Mouse (Mus musculus): Measurements from ENCODE around the gene Zfp663. TPM values are rescaled to one million over a fixed set of nuclear protein-coding genes. Genes with fewer than 3 reads are reported as not detected.

Gene Zfp663
- polyA plus RNA-seq, 1 experiment = not detected

GRCm38 (mm10) chr2:165370348-165370747, 1.8 kb upstream of the Zfp663 start:
- H3K27ac ChIP-seq (ENCODE audit: control insufficient read depth, insufficient read depth, low read depth, low read length) = no peak overlapping the region
- H3K4me3 ChIP-seq (ENCODE audit: control insufficient read depth, low read depth, low read length) = no peak overlapping the region
- H3K27me3 ChIP-seq (ENCODE audit: control insufficient read depth, insufficient read depth, low read length) = no peaks in the 10 kb centered on the region
- no peaks in the 10 kb centered on the region for H3K36me3 ChIP-seq (ENCODE audit: control insufficient read depth, insufficient read depth, low read length)
- TF ChIP-seq POLR2A (IDR thresholded peaks at IDR 0.05; ENCODE audit: control insufficient read depth, low read depth, low read length) = no peak
- no peak for TF ChIP-seq CTCF (IDR thresholded peaks at IDR 0.05; ENCODE audit: control insufficient read depth, insufficient read depth, insufficient replicate concordance, low read depth, low read length)
- H3K4me1 ChIP-seq (ENCODE audit: control insufficient read depth, insufficient read depth, low read length) = peaks cover 9% of the 10 kb centered on the region

GRCm38 (mm10) chr2:165367868-165368439, 575 bp downstream of the Zfp663 start:
- H3K27ac ChIP-seq (ENCODE audit: control insufficient read depth, insufficient read depth, low read depth, low read length) = no peak overlapping the region
- no peaks in the 10 kb centered on the region for H3K36me3 ChIP-seq (ENCODE audit: control insufficient read depth, insufficient read depth, low read length)
- no peak for TF ChIP-seq POLR2A (IDR thresholded peaks at IDR 0.05; ENCODE audit: control insufficient read depth, low read depth, low read length)
- no peak for TF ChIP-seq CTCF (IDR thresholded peaks at IDR 0.05; ENCODE audit: control insufficient read depth, insufficient read depth, insufficient replicate concordance, low read depth, low read length)
- no peak overlapping the region for H3K4me3 ChIP-seq (ENCODE audit: control insufficient read depth, low read depth, low read length)
- H3K27me3 ChIP-seq (ENCODE audit: control insufficient read depth, insufficient read depth, low read length) = no peaks in the 10 kb centered on the region
- H3K4me1 ChIP-seq (ENCODE audit: control insufficient read depth, insufficient read depth, low read length) = peaks cover 14% of the 10 kb centered on the region

GRCm38 (mm10) chr2:165367047-165367520, 1.4 kb downstream of the Zfp663 start:
- H3K36me3 ChIP-seq (ENCODE audit: control insufficient read depth, insufficient read depth, low read length) = no peaks in the 10 kb centered on the region
- H3K27me3 ChIP-seq (ENCODE audit: control insufficient read depth, insufficient read depth, low read length) = no peaks in the 10 kb centered on the region
- no peak overlapping the region for H3K4me3 ChIP-seq (ENCODE audit: control insufficient read depth, low read depth, low read length)
- no peak for TF ChIP-seq POLR2A (IDR thresholded peaks at IDR 0.05; ENCODE audit: control insufficient read depth, low read depth, low read length)
- no peak for TF ChIP-seq CTCF (IDR thresholded peaks at IDR 0.05; ENCODE audit: control insufficient read depth, insufficient read depth, insufficient replicate concordance, low read depth, low read length)
- no peak overlapping the region for H3K27ac ChIP-seq (ENCODE audit: control insufficient read depth, insufficient read depth, low read depth, low read length)
- peaks cover 14% of the 10 kb centered on the region for H3K4me1 ChIP-seq (ENCODE audit: control insufficient read depth, insufficient read depth, low read length)

GRCm38 (mm10) chr2:165364334-165365091, 4.0 kb downstream of the Zfp663 start:
- Histone ChIP-seq H3K27me3 (ENCODE audit: control insufficient read depth, insufficient read depth, low read length) (no peaks in the 10 kb centered on the region), H3K4me1 (ENCODE audit: control insufficient read depth, insufficient read depth, low read length) (peaks cover 14% of the 10 kb centered on the region), H3K4me3 (ENCODE audit: control insufficient read depth, low read depth, low read length) (peak overlapping the region; percentile 2), H3K36me3 (ENCODE audit: control insufficient read depth, insufficient read depth, low read length) (no peaks in the 10 kb centered on the region), H3K27ac (ENCODE audit: control insufficient read depth, insufficient read depth, low read depth, low read length) (no peak overlapping the region)
- TF ChIP-seq POLR2A (IDR thresholded peaks at IDR 0.05; ENCODE audit: control insufficient read depth, low read depth, low read length) (no peak), CTCF (IDR thresholded peaks at IDR 0.05; ENCODE audit: control insufficient read depth, insufficient read depth, insufficient replicate concordance, low read depth, low read length) (peak; percentile 79)

GRCm38 (mm10) chr2:165363282-165363681, 5.2 kb downstream of the Zfp663 start:
- Histone ChIP-seq H3K27ac (ENCODE audit: control insufficient read depth, insufficient read depth, low read depth, low read length) (no peak overlapping the region), H3K36me3 (ENCODE audit: control insufficient read depth, insufficient read depth, low read length) (no peaks in the 10 kb centered on the region), H3K4me3 (ENCODE audit: control insufficient read depth, low read depth, low read length) (no peak overlapping the region), H3K27me3 (ENCODE audit: control insufficient read depth, insufficient read depth, low read length) (no peaks in the 10 kb centered on the region), H3K4me1 (ENCODE audit: control insufficient read depth, insufficient read depth, low read length) (peaks cover 9% of the 10 kb centered on the region)
- peak; percentile 33; the same call in 1 of the 2 replicates for TF ChIP-seq CTCF (IDR thresholded peaks at IDR 0.05; ENCODE audit: control insufficient read depth, insufficient read depth, insufficient replicate concordance, low read depth, low read length)
- TF ChIP-seq POLR2A (IDR thresholded peaks at IDR 0.05; ENCODE audit: control insufficient read depth, low read depth, low read length) = no peak

- Histone ChIP-seq H3K36me3 (ENCODE audit: control insufficient read depth, insufficient read depth, low read length) (no peaks in the 10 kb centered on the region), H3K4me3 (ENCODE audit: control insufficient read depth, low read depth, low read length) (no peak overlapping the region), H3K27ac (ENCODE audit: control insufficient read depth, insufficient read depth, low read depth, low read length) (no peak overlapping the region), H3K27me3 (ENCODE audit: control insufficient read depth, insufficient read depth, low read length) (no peaks in the 10 kb centered on the region), H3K4me1 (ENCODE audit: control insufficient read depth, insufficient read depth, low read length) (peaks cover 5% of the 10 kb centered on the region)
- TF ChIP-seq POLR2A (IDR thresholded peaks at IDR 0.05; ENCODE audit: control insufficient read depth, low read depth, low read length) (no peak), CTCF (IDR thresholded peaks at IDR 0.05; ENCODE audit: control insufficient read depth, insufficient read depth, insufficient replicate concordance, low read depth, low read length) (peak; percentile 67; the same call in 1 of the 2 replicates)
Observed at GRCm38 (mm10) chr2:165360861-165361260, 7.7 kb downstream of the Zfp663 start.

- H3K27ac ChIP-seq (ENCODE audit: control insufficient read depth, insufficient read depth, low read depth, low read length) = no peak overlapping the region
- TF ChIP-seq POLR2A (IDR thresholded peaks at IDR 0.05; ENCODE audit: control insufficient read depth, low read depth, low read length) (no peak), CTCF (IDR thresholded peaks at IDR 0.05; ENCODE audit: control insufficient read depth, insufficient read depth, insufficient replicate concordance, low read depth, low read length) (no peak)
- H3K4me1 ChIP-seq (ENCODE audit: control insufficient read depth, insufficient read depth, low read length) = no peaks in the 10 kb centered on the region
- H3K27me3 ChIP-seq (ENCODE audit: control insufficient read depth, insufficient read depth, low read length) = no peaks in the 10 kb centered on the region
- no peak overlapping the region for H3K4me3 ChIP-seq (ENCODE audit: control insufficient read depth, low read depth, low read length)
- no peaks in the 10 kb centered on the region for H3K36me3 ChIP-seq (ENCODE audit: control insufficient read depth, insufficient read depth, low read length)
Observed at GRCm38 (mm10) chr2:165351828-165352513, 16.6 kb downstream of the Zfp663 start.

All from testis, adult 2 months (tissue).